Mouse (Mus musculus) heart, postnatal 0 days (tissue): ENCODE results near the gene Pou2f3.

Experiments used
- CTCF ChIP-seq: IDR thresholded peaks from 2 replicates; pipeline ENCODE4 v1.5.1; 2016; ENCODE audit warnings: antibody characterized with exemption, control low read depth, low read depth
- EP300 ChIP-seq: IDR thresholded peaks from 2 replicates; pipeline ENCODE4 v1.6.1; 2016; ENCODE audit warnings: antibody characterized with exemption, low read depth

DNA sequence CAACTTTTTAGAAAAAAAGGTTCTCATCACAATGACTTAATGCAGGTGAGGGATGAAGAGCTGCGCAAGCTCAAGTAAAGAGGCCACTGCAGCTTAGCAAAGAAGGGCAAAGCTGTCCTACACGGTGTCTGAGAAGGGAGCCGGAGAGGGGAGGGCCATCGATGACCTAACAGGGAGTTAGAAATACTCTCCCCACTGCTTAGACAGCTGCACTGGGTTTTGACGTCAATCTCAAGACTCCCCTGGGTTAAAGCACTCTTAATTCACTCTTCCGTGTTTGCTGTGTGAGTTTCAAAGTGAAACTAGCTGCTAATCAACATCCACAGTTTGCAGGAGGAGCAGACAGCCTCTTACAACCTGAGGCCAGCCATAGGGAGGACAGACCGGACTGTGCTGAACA lies 134.0 kb downstream of the Pou2f3 start:
- TF ChIP-seq EP300 = no peak
- TF ChIP-seq CTCF = no peak
